Mouse (Mus musculus) left cerebral cortex, postnatal 4 days (tissue): ENCODE data around the gene Gm266. TPM values are rescaled to one million over a fixed set of nuclear protein-coding genes. Genes with fewer than 3 reads are reported as not detected.
"Not testable (repeated sequence)": the region's sequence is repeated elsewhere in the genome, so short reads cannot be mapped to it uniquely, and the experiment has no call there.

Experiments used
- DNase-seq: peaks from one replicate; pipeline ENCODE4 v3.0.0-alpha.2; 2022
- intact Hi-C: fragments of 180-260 bp; cut with DNase I; formaldehyde crosslinking; loops from one replicate; pipeline ENCODE4 v1.15.1; 2025
- total RNA-seq, 2 experiments: library from RNA; stranded (reverse); gene quantifications; 2 replicates each; pipeline ENCODE4 v1.2.3; 2021

Gene Gm266
- total RNA-seq: 1 to 10 TPM; 2.2 to 2.8 TPM

GRCm38 (mm10) chr12:111485652-111486306 lies at the start of gene Gm266:
Gm266 (minus strand) TSS chr12:111485823.
- peak; percentile 18 for DNase-seq
- intact Hi-C loops: no loop called here

- intact Hi-C loops: no loop called here
- no peak for DNase-seq
Observed at GRCm38 (mm10) chr12:111535281-111535680, 49.7 kb upstream of the Gm266 start.

GRCm38 (mm10) chr12:111533096-111533794 lies 47.6 kb upstream of the Gm266 start:
- no peak for DNase-seq

GRCm38 (mm10) chr12:111529192-111529591 lies 43.6 kb upstream of the Gm266 start:
- no peak for DNase-seq
- intact Hi-C loops: no loop called here

More at GRCm38 (mm10) chr12:111533096-111533794, 47.6 kb upstream of the Gm266 start:
- intact Hi-C loops: no loop called here

- DNase-seq: no peak
- intact Hi-C loops: no loop called here
Observed at GRCm38 (mm10) chr12:111527643-111528281, 42.1 kb upstream of the Gm266 start.

GRCm38 (mm10) chr12:111524883-111525282 lies 39.3 kb upstream of the Gm266 start:
- no peak for DNase-seq
- intact Hi-C loops: no loop called here

GRCm38 (mm10) chr12:111524469-111524868 lies 38.8 kb upstream of the Gm266 start:
- DNase-seq: no peak
- intact Hi-C loops: no loop called here

- intact Hi-C loops: no loop called here
- no peak for DNase-seq
Observed at GRCm38 (mm10) chr12:111520994-111521393, 35.4 kb upstream of the Gm266 start.

- intact Hi-C loops: no loop called here
- no peak for DNase-seq
Observed at GRCm38 (mm10) chr12:111519821-111520220, 34.2 kb upstream of the Gm266 start.

- no peak for DNase-seq
- intact Hi-C loops: no loop called here
Observed at GRCm38 (mm10) chr12:111518391-111518790, 32.8 kb upstream of the Gm266 start.

- no peak for DNase-seq
Observed at GRCm38 (mm10) chr12:111517901-111518300, 32.3 kb upstream of the Gm266 start.

GRCm38 (mm10) chr12:111516826-111517225 lies 31.2 kb upstream of the Gm266 start:
- intact Hi-C loops: no loop called here
- DNase-seq: no peak

More at GRCm38 (mm10) chr12:111517901-111518300, 32.3 kb upstream of the Gm266 start:
- intact Hi-C loops: no loop called here

GRCm38 (mm10) chr12:111515920-111516319 lies 30.3 kb upstream of the Gm266 start:
- no peak for DNase-seq
- intact Hi-C loops: no loop called here

GRCm38 (mm10) chr12:111514874-111515649 lies 29.4 kb upstream of the Gm266 start:
- no peak for DNase-seq
- intact Hi-C loops: no loop called here

- intact Hi-C loops: no loop called here
Observed at GRCm38 (mm10) chr12:111514231-111514792, 28.7 kb upstream of the Gm266 start.

GRCm38 (mm10) chr12:111513673-111514072 lies 28.1 kb upstream of the Gm266 start:
- intact Hi-C loops: no loop called here
- DNase-seq: peak; percentile 66

More at GRCm38 (mm10) chr12:111514231-111514792, 28.7 kb upstream of the Gm266 start:
- DNase-seq: no peak

GRCm38 (mm10) chr12:111512572-111513063 lies 27.0 kb upstream of the Gm266 start:
- intact Hi-C loops: no loop called here
- DNase-seq: no peak

- intact Hi-C loops, DNase-seq: not testable (repeated sequence)
Observed at GRCm38 (mm10) chr12:111508438-111508837, 22.8 kb upstream of the Gm266 start.

- intact Hi-C loops: no loop called here
- no peak for DNase-seq
Observed at GRCm38 (mm10) chr12:111507962-111508361, 22.3 kb upstream of the Gm266 start.

- no peak for DNase-seq
- intact Hi-C loops: no loop called here
Observed at GRCm38 (mm10) chr12:111507001-111507400, 21.4 kb upstream of the Gm266 start.
